Mouse (Mus musculus): Measurements from ENCODE around the gene Pdlim3. TPM values are rescaled to one million over a fixed set of nuclear protein-coding genes. Genes with fewer than 3 reads are reported as not detected.
"Not testable (repeated sequence)": the region's sequence is repeated elsewhere in the genome, so short reads cannot be mapped to it uniquely, and the experiment has no call there.

Pdlim3 gene
- polyA plus RNA-seq, 1 experiment from 2014 or later: 54.7 TPM

DNA sequence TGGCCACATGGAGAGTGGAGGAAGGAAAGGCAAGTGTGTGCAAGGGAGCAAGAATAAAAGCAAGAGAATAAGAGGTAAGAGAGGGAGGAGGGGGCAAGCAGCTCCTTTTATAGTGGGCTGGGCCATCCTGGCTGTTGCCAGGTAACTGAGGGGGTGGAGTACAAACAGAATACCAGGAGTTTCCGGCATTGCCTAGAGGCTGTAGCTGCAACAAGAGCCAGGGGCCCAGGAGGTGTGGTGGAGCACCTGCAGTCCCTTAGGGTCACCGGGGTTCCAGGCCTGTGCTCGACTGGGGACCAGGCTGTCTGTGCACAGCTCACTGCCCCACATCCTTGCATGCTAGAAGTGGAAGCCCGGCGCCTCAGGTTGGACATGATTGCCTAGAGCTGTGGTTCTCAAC lies 27.5 kb upstream of the Pdlim3 start:
- DNase-seq (ENCODE audit: low spot score) (peak; percentile 53), ATAC-seq (peak; percentile 67)
- TF ChIP-seq EP300 (IDR thresholded peaks at IDR 0.05): no peak
- no peak for TF ChIP-seq CTCF (IDR thresholded peaks at IDR 0.05)
- no peak overlapping the region for H3K4me3 ChIP-seq (ENCODE audit: low read depth, low read length)
- H3K27ac ChIP-seq (ENCODE audit: low read length): no peak overlapping the region
- 29% methylated on average over 5 of the region's 5 CpGs for WGBS
- H3K36me3 ChIP-seq (ENCODE audit: insufficient read depth, low read length): no peaks in the 10 kb centered on the region
- H3K4me1 ChIP-seq (ENCODE audit: insufficient read depth, low read depth, low read length): no peaks in the 10 kb centered on the region
- H3K9ac ChIP-seq (replicated peaks; ENCODE audit: low read depth): no peak overlapping the region
- no peaks in the 10 kb centered on the region for H3K27me3 ChIP-seq (replicated peaks; ENCODE audit: insufficient read depth, low read length)
- H3K9me3 ChIP-seq (ENCODE audit: low read length): no peaks in the 10 kb centered on the region
- no peak overlapping the region for H3K4me2 ChIP-seq (replicated peaks; ENCODE audit: low read depth, low read length)

DNA sequence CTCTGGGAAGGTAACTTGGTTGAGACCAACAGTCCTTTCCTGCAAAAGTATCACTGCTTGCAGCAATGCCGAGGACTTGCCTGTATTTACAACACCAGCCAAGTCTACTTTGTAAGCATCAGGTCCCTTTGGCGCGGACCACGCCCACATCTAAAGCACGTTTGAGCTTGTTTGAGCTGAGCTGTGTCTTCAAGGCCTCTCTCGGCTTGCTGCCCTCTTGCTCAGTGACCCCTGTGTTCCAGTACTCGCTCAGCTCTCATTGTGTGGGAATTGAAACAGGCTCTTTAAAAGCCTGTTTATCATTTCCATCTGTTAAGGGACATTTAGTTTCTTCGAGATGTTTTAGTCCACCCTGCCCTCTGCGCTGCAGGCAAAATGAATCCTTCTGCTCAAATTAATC lies 26.9 kb upstream of the Pdlim3 start:
- Histone ChIP-seq H3K4me2 (replicated peaks; ENCODE audit: low read depth, low read length) (no peak overlapping the region), H3K27ac (ENCODE audit: low read length) (no peak overlapping the region), H3K9me3 (ENCODE audit: low read length) (no peaks in the 10 kb centered on the region), H3K4me1 (ENCODE audit: insufficient read depth, low read depth, low read length) (no peaks in the 10 kb centered on the region), H3K36me3 (ENCODE audit: insufficient read depth, low read length) (no peaks in the 10 kb centered on the region), H3K4me3 (ENCODE audit: low read depth, low read length) (no peak overlapping the region), H3K9ac (replicated peaks; ENCODE audit: low read depth) (no peak overlapping the region), H3K27me3 (replicated peaks; ENCODE audit: insufficient read depth, low read length) (no peaks in the 10 kb centered on the region)
- DNase-seq (ENCODE audit: low spot score): peak; percentile 42
- TF ChIP-seq CTCF (IDR thresholded peaks at IDR 0.05) (no peak), EP300 (IDR thresholded peaks at IDR 0.05) (no peak)
- peak; percentile 50; the same call in 1 of the 2 replicates for ATAC-seq
- whole genome bisulfite sequencing: 27% methylated on average over 9 of the region's 9 CpGs

DNA sequence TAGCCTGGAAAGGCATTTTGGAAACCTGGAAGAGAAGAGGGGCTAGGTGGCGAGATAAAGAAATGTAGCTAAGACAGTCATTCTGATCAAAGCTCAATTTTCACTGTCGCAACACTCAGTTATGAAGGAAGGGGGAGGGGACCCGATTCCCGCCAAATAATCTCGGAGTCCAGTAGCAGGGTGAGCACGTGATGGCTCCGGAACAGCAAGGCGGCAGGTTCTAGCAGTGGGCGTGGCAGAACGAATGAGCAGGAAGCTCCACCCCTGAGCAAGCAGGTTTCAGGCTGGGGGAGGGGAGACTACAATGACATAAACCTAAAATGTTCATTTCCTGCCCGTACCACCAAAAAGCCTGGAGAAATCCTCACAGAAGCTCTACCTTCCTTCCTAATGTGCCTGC lies 13.7 kb upstream of the Pdlim3 start:
- not testable (repeated sequence) for H3K9ac ChIP-seq (replicated peaks; ENCODE audit: low read depth); H3K4me3 ChIP-seq (ENCODE audit: low read depth, low read length); H3K4me2 ChIP-seq (replicated peaks; ENCODE audit: low read depth, low read length); H3K9me3 ChIP-seq (ENCODE audit: low read length); H3K27me3 ChIP-seq (replicated peaks; ENCODE audit: insufficient read depth, low read length); H3K27ac ChIP-seq (ENCODE audit: low read length); ATAC-seq; H3K36me3 ChIP-seq (ENCODE audit: insufficient read depth, low read length); H3K4me1 ChIP-seq (ENCODE audit: insufficient read depth, low read depth, low read length); DNase-seq (ENCODE audit: low spot score)
- WGBS: 65% methylated on average over 11 of the region's 11 CpGs

GRCm38 (mm10) chr8:45872077-45872476 lies 13.2 kb upstream of the Pdlim3 start:
- H3K36me3 ChIP-seq (ENCODE audit: insufficient read depth, low read length): no peaks in the 10 kb centered on the region
- peak; percentile 12 for DNase-seq (ENCODE audit: low spot score)
- 61% methylated on average over 7 of the region's 7 CpGs for WGBS
- TF ChIP-seq EP300 (IDR thresholded peaks at IDR 0.05) (no peak), CTCF (IDR thresholded peaks at IDR 0.05) (no peak)
- no peaks in the 10 kb centered on the region for H3K9me3 ChIP-seq (ENCODE audit: low read length)
- no peaks in the 10 kb centered on the region for H3K27me3 ChIP-seq (replicated peaks; ENCODE audit: insufficient read depth, low read length)
- no peak overlapping the region for H3K4me2 ChIP-seq (replicated peaks; ENCODE audit: low read depth, low read length)
- H3K27ac ChIP-seq (ENCODE audit: low read length): no peak overlapping the region
- H3K4me3 ChIP-seq (ENCODE audit: low read depth, low read length): no peak overlapping the region
- no peak for ATAC-seq
- peaks cover 3% of the 10 kb centered on the region; the same call in 1 of the 2 replicates for H3K4me1 ChIP-seq (ENCODE audit: insufficient read depth, low read depth, low read length)
- no peak overlapping the region for H3K9ac ChIP-seq (replicated peaks; ENCODE audit: low read depth)

DNA sequence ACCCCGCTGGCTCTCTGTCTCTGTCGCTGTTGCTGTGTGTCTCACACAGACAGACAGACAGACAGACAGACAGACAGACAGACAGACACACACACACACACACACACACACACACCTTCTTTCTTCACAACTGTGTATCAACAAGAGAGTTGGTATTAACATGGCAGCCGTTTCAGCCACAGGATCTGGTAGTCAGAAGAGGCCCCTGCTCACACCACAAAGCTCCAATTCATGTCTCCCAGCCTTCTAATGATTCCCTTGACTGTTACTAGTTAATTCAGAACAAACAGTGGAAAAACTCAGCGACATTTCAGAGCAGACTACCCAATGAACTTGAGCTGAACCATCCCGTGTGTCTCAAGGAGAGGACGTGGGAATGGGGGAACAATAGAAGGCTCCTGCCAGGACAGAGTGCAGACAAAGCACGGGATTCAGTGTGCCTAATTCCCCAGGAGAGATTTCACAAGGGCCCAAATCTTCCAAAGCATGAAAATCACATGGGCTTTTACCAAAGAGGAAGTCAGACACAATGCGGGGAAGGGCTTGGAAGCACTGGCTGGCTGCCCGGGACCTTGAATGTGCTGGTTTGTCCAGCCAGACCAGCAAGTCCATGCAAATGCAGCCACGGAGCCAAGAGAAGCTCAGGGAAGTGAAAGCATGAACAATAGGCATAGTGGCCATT lies 10.2 kb upstream of the Pdlim3 start:
- ATAC-seq: peak; percentile 96
- peaks cover 3% of the 10 kb centered on the region; the same call in 1 of the 2 replicates for H3K4me1 ChIP-seq (ENCODE audit: insufficient read depth, low read depth, low read length)
- H3K4me3 ChIP-seq (ENCODE audit: low read depth, low read length): no peak overlapping the region
- H3K9me3 ChIP-seq (ENCODE audit: low read length): no peaks in the 10 kb centered on the region
- DNase-seq (ENCODE audit: low spot score): peak; percentile 95
- WGBS: 20% methylated on average over 10 of the region's 10 CpGs
- no peaks in the 10 kb centered on the region for H3K27me3 ChIP-seq (replicated peaks; ENCODE audit: insufficient read depth, low read length)
- H3K4me2 ChIP-seq (replicated peaks; ENCODE audit: low read depth, low read length): peak overlapping the region; percentile 28; the same call in 1 of the 2 replicates
- H3K36me3 ChIP-seq (ENCODE audit: insufficient read depth, low read length): no peaks in the 10 kb centered on the region
- peak overlapping the region; percentile 86 for H3K27ac ChIP-seq (ENCODE audit: low read length)
- TF ChIP-seq CTCF (IDR thresholded peaks at IDR 0.05): no peak
- TF ChIP-seq EP300 (IDR thresholded peaks at IDR 0.05): peak; percentile 84
- H3K9ac ChIP-seq (replicated peaks; ENCODE audit: low read depth): no peak overlapping the region

- no peaks in the 10 kb centered on the region for H3K36me3 ChIP-seq (ENCODE audit: insufficient read depth, low read length)
- DNase-seq (ENCODE audit: low spot score) (no peak), ATAC-seq (no peak)
- H3K4me1 ChIP-seq (ENCODE audit: insufficient read depth, low read depth, low read length): peaks cover 3% of the 10 kb centered on the region; the same call in 1 of the 2 replicates
- H3K27ac ChIP-seq (ENCODE audit: low read length): no peak overlapping the region
- no peak for TF ChIP-seq CTCF (IDR thresholded peaks at IDR 0.05)
- no peak for TF ChIP-seq EP300 (IDR thresholded peaks at IDR 0.05)
- 88% methylated on average over 5 of the region's 5 CpGs for WGBS
- H3K9ac ChIP-seq (replicated peaks; ENCODE audit: low read depth): no peak overlapping the region
- no peak overlapping the region for H3K4me2 ChIP-seq (replicated peaks; ENCODE audit: low read depth, low read length)
- no peak overlapping the region for H3K4me3 ChIP-seq (ENCODE audit: low read depth, low read length)
- no peaks in the 10 kb centered on the region for H3K27me3 ChIP-seq (replicated peaks; ENCODE audit: insufficient read depth, low read length)
- no peaks in the 10 kb centered on the region for H3K9me3 ChIP-seq (ENCODE audit: low read length)
Measured at GRCm38 (mm10) chr8:45876397-45876796, 8.9 kb upstream of the Pdlim3 start.
